Comparison of ENCODE assay signal across 8 mouse cellular contexts in the genomic region with DNA sequence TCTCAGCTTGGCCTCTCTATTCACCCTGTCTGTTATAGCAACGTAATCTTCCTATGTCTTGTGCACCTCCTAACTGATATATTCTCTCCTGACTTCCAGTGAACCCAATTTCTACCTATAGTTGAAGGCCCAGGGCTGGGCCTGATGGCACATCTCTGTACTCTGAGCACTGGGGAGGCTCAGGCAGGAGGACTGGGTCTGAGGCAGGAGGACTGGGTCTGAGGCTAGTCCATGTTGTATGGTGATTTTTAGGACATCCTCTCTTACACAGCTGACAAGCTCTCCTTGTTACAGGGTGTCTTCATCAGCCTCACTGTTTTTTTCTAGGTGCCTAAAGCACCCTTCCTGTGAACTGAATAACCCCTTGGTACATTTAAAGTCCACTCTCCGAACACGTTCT. TPM values are rescaled to one million over a fixed set of nuclear protein-coding genes. Genes with fewer than 3 reads are reported as not detected.
DNase-seq lines count a peak whose midpoint lies in the region; ATAC-seq lines count a peak whose summit lies in the region.

No protein-coding gene starts in this region.

- no peaks in the 10 kb centered on the region for H3K27me3 ChIP-seq in kidney, embryonic 16.5 days (ENCODE audit: insufficient read depth, low read length)
- H3K27me3 ChIP-seq in embryonic facial prominence, embryonic 14.5 days (replicated peaks; ENCODE audit: control insufficient read depth, insufficient read depth, low read length): no peaks in the 10 kb centered on the region
- H3K27me3 ChIP-seq in limb, embryonic 10.5 days (ENCODE audit: low read depth, poor library complexity, severe bottlenecking): no peaks in the 10 kb centered on the region
- H3K27me3 ChIP-seq in neural tube, embryonic 12.5 days (replicated peaks): no peaks in the 10 kb centered on the region

- no peak for DNase-seq in kidney, postnatal 36 days
- no peak for DNase-seq in embryonic facial prominence, embryonic 14.5 days (ENCODE audit: low spot score)
- DNase-seq in limb, embryonic 10.5 days (ENCODE audit: low spot score): no peak
- no peak for DNase-seq in testis, postnatal 14 days (ENCODE audit: low spot score)
- no peak for DNase-seq in embryo, embryonic 10.5 days (ENCODE audit: low spot score)
- DNase-seq in frontal cortex, adult 2 months (ENCODE audit: extremely low spot score in 1 of 2, low spot score in 1 of 2): no peak

- H3K36me3 ChIP-seq in kidney, embryonic 16.5 days (ENCODE audit: insufficient read depth, low read length): no peaks in the 10 kb centered on the region
- H3K36me3 ChIP-seq in embryonic facial prominence, embryonic 14.5 days (ENCODE audit: control insufficient read depth, insufficient read depth, low read length): no peaks in the 10 kb centered on the region; the same call in 1 of the 2 replicates
- H3K36me3 ChIP-seq in limb, embryonic 10.5 days: no peaks in the 10 kb centered on the region
- H3K36me3 ChIP-seq in neural tube, embryonic 12.5 days: no peaks in the 10 kb centered on the region

- WGBS in kidney, embryonic 16.5 days: 53% methylated on average over 3 of the region's 3 CpGs
- 45% methylated on average over 3 of the region's 3 CpGs for WGBS in embryonic facial prominence, embryonic 14.5 days
- 48% methylated on average over 3 of the region's 3 CpGs for WGBS in limb, embryonic 10.5 days
- whole genome bisulfite sequencing in neural tube, embryonic 12.5 days: 61% methylated on average over 3 of the region's 3 CpGs

- peak; percentile 37 for ATAC-seq in kidney, embryonic 16.5 days (ENCODE audit: low FRiP score, low TSS enrichment)
- ATAC-seq in embryonic facial prominence, embryonic 14.5 days (ENCODE audit: low read depth): no peak
- peak; percentile 19 for ATAC-seq in neural tube, embryonic 12.5 days (ENCODE audit: low FRiP score, low read depth)

- H3K27ac ChIP-seq in kidney, embryonic 16.5 days (ENCODE audit: low read length): no peak overlapping the region
- H3K27ac ChIP-seq in embryonic facial prominence, embryonic 14.5 days (replicated peaks; ENCODE audit: low read depth, low read length): no peak overlapping the region
- H3K27ac ChIP-seq in limb, embryonic 10.5 days: peak overlapping the region; percentile 91
- H3K27ac ChIP-seq in neural tube, embryonic 12.5 days: no peak overlapping the region

- H3K9me3 ChIP-seq in kidney, embryonic 16.5 days (ENCODE audit: low read length): no peaks in the 10 kb centered on the region
- H3K9me3 ChIP-seq in embryonic facial prominence, embryonic 14.5 days (ENCODE audit: control insufficient read depth, low read length): no peaks in the 10 kb centered on the region
- H3K9me3 ChIP-seq in limb, embryonic 10.5 days (replicated peaks): no peaks in the 10 kb centered on the region
- no peaks in the 10 kb centered on the region for H3K9me3 ChIP-seq in neural tube, embryonic 12.5 days

- H3K4me1 ChIP-seq in kidney, embryonic 16.5 days (ENCODE audit: insufficient read depth, low read length): peaks cover 12% of the 10 kb centered on the region
- H3K4me1 ChIP-seq in embryonic facial prominence, embryonic 14.5 days (ENCODE audit: control insufficient read depth, insufficient read depth, low read length): peaks cover 4% of the 10 kb centered on the region
- peaks cover 9% of the 10 kb centered on the region for H3K4me1 ChIP-seq in limb, embryonic 10.5 days
- peaks cover 9% of the 10 kb centered on the region for H3K4me1 ChIP-seq in neural tube, embryonic 12.5 days

- peak overlapping the region; percentile 94 for H3K9ac ChIP-seq in kidney, embryonic 16.5 days (replicated peaks; ENCODE audit: low read length)
- peak overlapping the region; percentile 84; the same call in 1 of the 2 replicates for H3K9ac ChIP-seq in embryonic facial prominence, embryonic 14.5 days (ENCODE audit: low read depth, low read length)
- no peak overlapping the region for H3K9ac ChIP-seq in neural tube, embryonic 12.5 days

- H3K4me2 ChIP-seq in kidney, embryonic 16.5 days (replicated peaks; ENCODE audit: low read depth, low read length): peak overlapping the region; percentile 53
- peak overlapping the region; percentile 83 for H3K4me2 ChIP-seq in embryonic facial prominence, embryonic 14.5 days (ENCODE audit: low read depth, low read length)
- peak overlapping the region; percentile 69 for H3K4me2 ChIP-seq in neural tube, embryonic 12.5 days (replicated peaks)

- peak overlapping the region; percentile 100 for H3K4me3 ChIP-seq in kidney, embryonic 16.5 days (ENCODE audit: low read length)
- H3K4me3 ChIP-seq in embryonic facial prominence, embryonic 14.5 days (ENCODE audit: low read depth, low read length): peak overlapping the region; percentile 90
- H3K4me3 ChIP-seq in limb, embryonic 10.5 days: peak overlapping the region; percentile 95
- H3K4me3 ChIP-seq in neural tube, embryonic 12.5 days: no peak overlapping the region

RNA-seq across cellular contexts. Expression of gene Nbas, which starts 0.5 kb away (rescaled TPM):
- polyA plus RNA-seq in kidney, embryonic 16.5 days (2015; fragmentation: Nextera tagmentation; extraction: Ambion mirVana): 12.9 and 14.7 TPM in 2 replicates
- polyA plus RNA-seq in embryonic facial prominence, embryonic 14.5 days (2014; fragmentation: Nextera tagmentation; extraction: Ambion mirVana): 20.9 and 22.3 TPM in 2 replicates
- 15.2 and 18.3 TPM in 2 replicates for polyA plus RNA-seq in limb, embryonic 10.5 days (2016; fragmentation: Nextera tagmentation; extraction: Ambion mirVana)
- polyA plus RNA-seq in neural tube, embryonic 12.5 days (2016; fragmentation: Nextera tagmentation; extraction: Ambion mirVana): 15.2 and 18.2 TPM in 2 replicates
- polyA plus RNA-seq in frontal cortex, adult 2 months (2012; rRNA removed): 22.8 and 24.0 TPM in 2 replicates

RNA-seq across cellular contexts. Expression of gene Ddx1, which starts 19.4 kb away (rescaled TPM):
- 151 and 156 TPM in 2 replicates for polyA plus RNA-seq in kidney, embryonic 16.5 days (2015; fragmentation: Nextera tagmentation; extraction: Ambion mirVana)
- 128 and 148 TPM in 2 replicates for polyA plus RNA-seq in embryonic facial prominence, embryonic 14.5 days (2014; fragmentation: Nextera tagmentation; extraction: Ambion mirVana)
- polyA plus RNA-seq in limb, embryonic 10.5 days (2016; fragmentation: Nextera tagmentation; extraction: Ambion mirVana): 199 and 208 TPM in 2 replicates
- polyA plus RNA-seq in neural tube, embryonic 12.5 days (2016; fragmentation: Nextera tagmentation; extraction: Ambion mirVana): 142 and 167 TPM in 2 replicates
- polyA plus RNA-seq in frontal cortex, adult 2 months (2012; rRNA removed): 63.3 and 82.9 TPM in 2 replicates
